Mouse (Mus musculus) neutrophil, adult 59 days (primary cell): ENCODE data around the gene Cldnd1. TPM values are rescaled to one million over a fixed set of nuclear protein-coding genes. Genes with fewer than 3 reads are reported as not detected.

Source experiments
- total RNA-seq, 2 experiments: library from RNA; stranded (reverse); gene quantifications; 1 replicate in 1 of 2; 2 replicates in 1 of 2; pipeline ENCODE4 v1.2.4; 2023

The Cldnd1 gene
- 10 to 100 TPM; 30.5 to 37.7 TPM for total RNA-seq

GRCm38 (mm10) chr16:58727477-58728131 lies at the start of gene Cldnd1:
Gene Cldnd1, plus strand, starts transcription at chr16:58727910.

GRCm38 (mm10) chr16:58718666-58719120 lies 9.0 kb upstream of the Cldnd1 start, which contains the start of gene Gpr15:
Gene Gpr15, minus strand, starts transcription at chr16:58719070.

GRCm38 (mm10) chr16:58763076-58763475 lies 35.4 kb downstream of the Cldnd1 start, which contains the start of gene Olfr172:
Gene Olfr172, minus strand, starts transcription at chr16:58763176.

Other genes with a start within 250 kb of the Cldnd1 start
- gene St3gal6, start 203.7 kb upstream of the Cldnd1 start, total RNA-seq = 100 to 1,000 TPM; 112 to 116 TPM
- not detected for gene Gm813, start 110.9 kb upstream of the Cldnd1 start, total RNA-seq
- not detected for gene E330017A01Rik, start 89.2 kb upstream of the Cldnd1 start, total RNA-seq
- gene Cpox, start 57.6 kb upstream of the Cldnd1 start, total RNA-seq = 10 to 100 TPM; 16.4 to 34.2 TPM
- gene Gpr15, start 8.8 kb upstream of the Cldnd1 start, total RNA-seq = under 1 TPM; 0.31 to 0.42 TPM
- not detected for gene Olfr172, start 35.3 kb downstream of the Cldnd1 start, total RNA-seq
- not detected for gene Olfr173, start 72.4 kb downstream of the Cldnd1 start, total RNA-seq
- gene Olfr175-ps1, start 98.9 kb downstream of the Cldnd1 start, total RNA-seq = not detected
- gene Olfr177, start 146.9 kb downstream of the Cldnd1 start, total RNA-seq = not detected
- not detected for gene Olfr178, start 164.2 kb downstream of the Cldnd1 start, total RNA-seq
- not detected for gene Olfr181, start 200.8 kb downstream of the Cldnd1 start, total RNA-seq
- gene Olfr180, start 201.5 kb downstream of the Cldnd1 start, total RNA-seq = not detected